Mouse (Mus musculus): ENCODE results near the gene Ucn2. TPM values are rescaled to one million over a fixed set of nuclear protein-coding genes. Genes with fewer than 3 reads are reported as not detected.

The Ucn2 gene
- polyA plus RNA-seq, 1 experiment, result not detected

DNA sequence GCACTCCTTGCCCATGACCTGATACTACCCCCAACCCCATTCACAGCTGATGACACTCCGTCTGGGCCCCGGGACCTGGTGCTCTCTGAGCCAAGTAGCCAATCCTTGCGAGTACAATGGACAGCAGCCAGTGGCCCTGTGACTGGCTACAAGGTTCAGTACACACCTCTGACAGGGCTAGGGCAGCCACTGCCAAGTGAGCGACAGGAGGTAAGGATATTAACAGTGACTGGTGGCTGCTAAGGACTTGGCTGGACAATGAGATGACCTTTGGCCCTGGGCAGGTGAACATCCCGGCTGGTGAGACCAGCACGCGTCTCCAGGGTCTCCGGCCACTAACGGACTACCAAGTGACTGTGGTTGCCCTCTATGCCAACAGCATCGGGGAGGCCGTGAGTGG lies 30.0 kb upstream of the Ucn2 start:
- no peak overlapping the region for H3K4me3 ChIP-seq (ENCODE audit: insufficient read depth, low read depth, low read length)
- peaks cover 7% of the 10 kb centered on the region; the same call in 1 of the 2 replicates for H3K4me1 ChIP-seq (ENCODE audit: control insufficient read depth, insufficient read depth, low read length)
- TF ChIP-seq CTCF (IDR thresholded peaks at IDR 0.05; ENCODE audit: insufficient read depth, low read depth, low read length), result no peak
- TF ChIP-seq POLR2A (IDR thresholded peaks at IDR 0.05; ENCODE audit: insufficient read depth, low read depth, low read length), result no peak
- 93% methylated on average over 11 of the region's 11 CpGs for WGBS
- no peak overlapping the region for H3K27ac ChIP-seq (ENCODE audit: insufficient read depth, low read depth, low read length)

GRCm38 (mm10) chr9:108963577-108963976 lies 22.2 kb upstream of the Ucn2 start:
- TF ChIP-seq POLR2A (IDR thresholded peaks at IDR 0.05; ENCODE audit: insufficient read depth, low read depth, low read length) (no peak), CTCF (IDR thresholded peaks at IDR 0.05; ENCODE audit: insufficient read depth, low read depth, low read length) (no peak)
- 81% methylated on average over 3 of the region's 3 CpGs for WGBS
- H3K27ac ChIP-seq (ENCODE audit: insufficient read depth, low read depth, low read length), result no peak overlapping the region
- H3K4me1 ChIP-seq (ENCODE audit: control insufficient read depth, insufficient read depth, low read length), result no peaks in the 10 kb centered on the region
- no peak overlapping the region for H3K4me3 ChIP-seq (ENCODE audit: insufficient read depth, low read depth, low read length)

GRCm38 (mm10) chr9:108964338-108964737 lies 21.5 kb upstream of the Ucn2 start:
- WGBS, result 82% methylated on average over 6 of the region's 6 CpGs
- H3K4me1 ChIP-seq (ENCODE audit: control insufficient read depth, insufficient read depth, low read length), result no peaks in the 10 kb centered on the region
- H3K4me3 ChIP-seq (ENCODE audit: insufficient read depth, low read depth, low read length), result no peak overlapping the region
- H3K27ac ChIP-seq (ENCODE audit: insufficient read depth, low read depth, low read length), result no peak overlapping the region
- TF ChIP-seq CTCF (IDR thresholded peaks at IDR 0.05; ENCODE audit: insufficient read depth, low read depth, low read length) (no peak), POLR2A (IDR thresholded peaks at IDR 0.05; ENCODE audit: insufficient read depth, low read depth, low read length) (no peak)

DNA sequence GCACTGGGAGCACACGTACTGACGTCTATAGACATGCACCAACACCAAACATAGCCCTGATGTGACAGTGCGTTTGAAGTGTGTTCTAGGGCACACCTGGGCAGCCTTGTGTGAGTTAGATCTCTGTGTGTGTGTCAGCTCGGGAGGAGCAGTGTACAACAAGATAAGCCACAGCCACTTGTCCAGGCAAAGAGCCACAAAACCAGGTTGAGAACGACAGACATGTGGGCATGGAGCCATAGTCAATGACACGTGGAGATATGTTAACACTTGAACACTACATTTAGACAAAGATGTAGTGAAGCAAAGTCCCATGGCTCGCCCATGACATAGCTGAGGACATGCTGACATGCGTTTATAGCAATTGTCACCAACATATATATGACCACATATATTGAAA lies 15.2 kb upstream of the Ucn2 start:
- TF ChIP-seq CTCF (IDR thresholded peaks at IDR 0.05; ENCODE audit: insufficient read depth, low read depth, low read length), result no peak
- no peak for TF ChIP-seq POLR2A (IDR thresholded peaks at IDR 0.05; ENCODE audit: insufficient read depth, low read depth, low read length)
- 82% methylated on average over 8 of the region's 8 CpGs for WGBS
- no peak overlapping the region for H3K4me3 ChIP-seq (ENCODE audit: insufficient read depth, low read depth, low read length)
- H3K27ac ChIP-seq (ENCODE audit: insufficient read depth, low read depth, low read length), result no peak overlapping the region
- H3K4me1 ChIP-seq (ENCODE audit: control insufficient read depth, insufficient read depth, low read length), result no peaks in the 10 kb centered on the region

DNA sequence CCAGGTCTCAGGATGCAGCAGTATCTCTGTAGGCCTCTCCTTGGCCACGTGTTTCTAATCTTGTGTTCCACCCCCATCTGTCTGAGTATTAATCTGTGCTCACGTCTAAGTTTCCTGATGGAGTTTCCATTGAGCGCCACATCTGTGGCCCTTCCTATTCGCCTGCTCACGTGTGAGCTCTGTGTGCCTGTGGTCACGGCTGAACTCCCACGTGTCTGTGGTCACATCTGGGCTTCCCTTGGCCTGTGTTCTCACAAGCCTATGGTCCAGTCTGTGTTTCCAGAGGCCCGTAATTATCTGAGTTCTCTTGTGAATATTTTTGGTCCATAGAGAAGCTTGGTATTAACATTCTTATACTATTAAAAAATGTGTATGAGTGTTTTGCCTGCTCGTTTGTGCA lies 9.3 kb upstream of the Ucn2 start:
- WGBS, result 88% methylated on average over 9 of the region's 9 CpGs
- TF ChIP-seq CTCF (IDR thresholded peaks at IDR 0.05; ENCODE audit: insufficient read depth, low read depth, low read length) (no peak), POLR2A (IDR thresholded peaks at IDR 0.05; ENCODE audit: insufficient read depth, low read depth, low read length) (no peak)
- no peak overlapping the region for H3K27ac ChIP-seq (ENCODE audit: insufficient read depth, low read depth, low read length)
- no peaks in the 10 kb centered on the region for H3K4me1 ChIP-seq (ENCODE audit: control insufficient read depth, insufficient read depth, low read length)
- no peak overlapping the region for H3K4me3 ChIP-seq (ENCODE audit: insufficient read depth, low read depth, low read length)

GRCm38 (mm10) chr9:108977966-108978365 lies 7.8 kb upstream of the Ucn2 start:
- Histone ChIP-seq H3K4me1 (ENCODE audit: control insufficient read depth, insufficient read depth, low read length) (peaks cover 9% of the 10 kb centered on the region; the same call in 1 of the 2 replicates), H3K4me3 (ENCODE audit: insufficient read depth, low read depth, low read length) (no peak overlapping the region), H3K27ac (ENCODE audit: insufficient read depth, low read depth, low read length) (no peak overlapping the region)
- 82% methylated on average over 7 of the region's 7 CpGs for WGBS
- TF ChIP-seq CTCF (IDR thresholded peaks at IDR 0.05; ENCODE audit: insufficient read depth, low read depth, low read length) (no peak), POLR2A (IDR thresholded peaks at IDR 0.05; ENCODE audit: insufficient read depth, low read depth, low read length) (no peak)

DNA sequence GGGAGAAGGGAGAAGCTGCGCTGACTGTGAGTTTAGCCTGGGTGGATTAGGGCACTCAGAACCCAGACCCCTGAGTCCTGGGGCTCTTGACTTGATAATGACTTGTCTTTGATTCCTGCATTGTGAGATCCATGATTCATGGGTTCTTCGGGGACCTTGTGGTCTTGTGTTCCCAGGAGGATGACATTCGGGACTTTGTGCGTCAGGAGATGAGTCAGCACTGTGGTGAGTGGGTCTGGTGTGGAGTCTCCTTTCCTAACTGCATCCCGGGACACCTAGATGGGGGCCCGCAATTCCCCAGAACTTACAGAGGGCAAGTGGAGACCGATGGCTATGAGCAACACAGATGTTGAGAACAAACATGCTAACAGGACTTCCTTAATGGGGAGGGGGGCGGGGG lies 3.3 kb upstream of the Ucn2 start:
- Histone ChIP-seq H3K4me3 (ENCODE audit: insufficient read depth, low read depth, low read length) (no peak overlapping the region), H3K4me1 (ENCODE audit: control insufficient read depth, insufficient read depth, low read length) (peaks cover 12% of the 10 kb centered on the region; the same call in 1 of the 2 replicates), H3K27ac (ENCODE audit: insufficient read depth, low read depth, low read length) (no peak overlapping the region)
- WGBS, result 75% methylated on average over 8 of the region's 8 CpGs
- TF ChIP-seq POLR2A (IDR thresholded peaks at IDR 0.05; ENCODE audit: insufficient read depth, low read depth, low read length) (no peak), CTCF (IDR thresholded peaks at IDR 0.05; ENCODE audit: insufficient read depth, low read depth, low read length) (no peak)

- no peak overlapping the region for H3K4me3 ChIP-seq (ENCODE audit: insufficient read depth, low read depth, low read length)
- no peak for TF ChIP-seq CTCF (IDR thresholded peaks at IDR 0.05; ENCODE audit: insufficient read depth, low read depth, low read length)
- no peak for TF ChIP-seq POLR2A (IDR thresholded peaks at IDR 0.05; ENCODE audit: insufficient read depth, low read depth, low read length)
- no peak overlapping the region for H3K27ac ChIP-seq (ENCODE audit: insufficient read depth, low read depth, low read length)
- H3K4me1 ChIP-seq (ENCODE audit: control insufficient read depth, insufficient read depth, low read length), result peaks cover 18% of the 10 kb centered on the region; the same call in 1 of the 2 replicates
- 84% methylated on average over 9 of the region's 9 CpGs for WGBS
Observed at GRCm38 (mm10) chr9:108983209-108983608, 2.6 kb upstream of the Ucn2 start.

GRCm38 (mm10) chr9:108987704-108988350 lies 2.0 kb downstream of the Ucn2 start:
- no peak for TF ChIP-seq CTCF (IDR thresholded peaks at IDR 0.05; ENCODE audit: insufficient read depth, low read depth, low read length)
- no peak for TF ChIP-seq POLR2A (IDR thresholded peaks at IDR 0.05; ENCODE audit: insufficient read depth, low read depth, low read length)

More at GRCm38 (mm10) chr9:108987704-108988350, 2.0 kb downstream of the Ucn2 start:
- H3K4me3 ChIP-seq (ENCODE audit: insufficient read depth, low read depth, low read length), result no peak overlapping the region
- H3K4me1 ChIP-seq (ENCODE audit: control insufficient read depth, insufficient read depth, low read length), result peaks cover 19% of the 10 kb centered on the region
- no peak overlapping the region for H3K27ac ChIP-seq (ENCODE audit: insufficient read depth, low read depth, low read length)
- WGBS, result 28% methylated on average over 14 of the region's 15 CpGs
